Mouse (Mus musculus) liver, embryonic 14.5 days (tissue): ENCODE data around the gene Tmem117. TPM values are rescaled to one million over a fixed set of nuclear protein-coding genes. Genes with fewer than 3 reads are reported as not detected.

Experiments
- ATAC-seq: fragments of 200-750 bp; cut with Nextera tagmentation; 2 replicates; pipeline ENCODE4 v1.8.0; 2017; ENCODE audit warnings: moderate number of reproducible peaks, mild to moderate bottlenecking, moderate library complexity; ENCODE audit not compliant: insufficient read depth
- DNase-seq, 3 experiments: peaks; one replicate each; pipeline ENCODE4 v3.0.0-alpha.2; 2012 to 2013; ENCODE audit warnings: low read depth in 3 of 3, low spot score in 3 of 3
- H3K27ac ChIP-seq: fragments of 300-500 bp; sonication (generic); 2 replicates; pipeline ENCODE4 v1.5.1; 2014; ENCODE audit warnings: moderate library complexity, mild to moderate bottlenecking, control low read depth, inconsistent platforms
- H3K27me3 ChIP-seq: fragments of 300-500 bp; sonication (generic); 2 replicates; pipeline ENCODE4 v1.6.1; 2014; ENCODE audit warnings: mild to moderate bottlenecking, low read length, moderate library complexity; ENCODE audit not compliant: control insufficient read depth, insufficient read depth
- H3K36me3 ChIP-seq: fragments of 300-500 bp; sonication (generic); replicated peaks from 2 replicates; pipeline ENCODE4 v1.6.1; 2014; ENCODE audit warnings: low read depth; ENCODE audit not compliant: control insufficient read depth, insufficient read depth
- H3K4me1 ChIP-seq, 2 experiments: fragments of 200-500 bp in 1 of 2; fragments of 300-500 bp in 1 of 2; sonication (generic) in 1 of 2; replicated peaks; 2 replicates each; pipeline ENCODE4 v1.6.1; 2012 to 2014; ENCODE audit warnings: antibody characterized with exemption in 1 of 2, inconsistent platforms in 1 of 2, low read length in 1 of 2; ENCODE audit not compliant: control insufficient read depth in 2 of 2, insufficient read depth in 2 of 2
- H3K4me2 ChIP-seq: fragments of 300-500 bp; sonication (generic); 2 replicates; pipeline ENCODE4 v1.6.1; 2014; ENCODE audit warnings: low read depth, mild to moderate bottlenecking, control low read depth, moderate library complexity
- H3K4me3 ChIP-seq, 2 experiments: fragments of 200-500 bp in 1 of 2; fragments of 300-500 bp in 1 of 2; sonication (generic) in 1 of 2; 2 replicates each; pipeline ENCODE4 v1.5.1; 2012 to 2014; ENCODE audit warnings: low read depth in 2 of 2, low read length in 2 of 2, mild to moderate bottlenecking in 2 of 2, control low read depth in 1 of 2, inconsistent platforms in 1 of 2, moderate library complexity in 1 of 2; ENCODE audit not compliant: insufficient read depth in 1 of 2
- H3K9ac ChIP-seq: fragments of 300-500 bp; sonication (generic); replicated peaks from 2 replicates; pipeline ENCODE4 v1.6.1; 2014; ENCODE audit warnings: mild to moderate bottlenecking, control low read depth, moderate library complexity
- H3K9me3 ChIP-seq: fragments of 300-500 bp; sonication (generic); 2 replicates; pipeline ENCODE4 v1.6.1; 2016; ENCODE audit warnings: low read length, mixed read lengths; ENCODE audit not compliant: control insufficient read depth
- CTCF ChIP-seq: IDR thresholded peaks from 2 replicates; pipeline ENCODE4 v1.5.1; 2016; ENCODE audit warnings: antibody characterized with exemption, low read depth, control low read depth
- EP300 ChIP-seq: IDR thresholded peaks from 2 replicates; pipeline ENCODE4 v1.6.1; 2016; ENCODE audit warnings: antibody characterized with exemption, low read depth
- WGBS: fragments of 180-500 bp; shearing (Covaris S2); extraction: QIAGEN DNeasy Blood & Tissue Kit; methylation state at CpG from one replicate; pipeline ENCODE4 v1.1.7; 2014; ENCODE audit not compliant: insufficient replicate concordance; 5-methylcytosine and 5-hydroxymethylcytosine counted together
- polyA plus RNA-seq, 2 experiments: library from polyadenylated mRNA; depleted of rRNA in 1 of 2; stranded (reverse) in 1 of 2; unstranded in 1 of 2; fragments of >200 nt; fragmentation: Nextera tagmentation in 1 of 2; extraction: Ambion mirVana in 1 of 2; gene quantifications; 2 replicates each; pipeline versions ENCODE4 v1.2.1 to v1.2.3; 2012 to 2014

The Tmem117 gene
- polyA plus RNA-seq, 2 experiments, result not detected

GRCm38 (mm10) chr15:94681135-94681534 lies 52.1 kb downstream of the Tmem117 start:
- no peak overlapping the region for H3K4me3 ChIP-seq
- H3K27me3 ChIP-seq, result no peaks in the 10 kb centered on the region
- no peak overlapping the region for H3K4me2 ChIP-seq
- no peak for TF ChIP-seq EP300
- TF ChIP-seq CTCF, result no peak
- no peak for DNase-seq
- H3K36me3 ChIP-seq, result no peaks in the 10 kb centered on the region
- H3K4me1 ChIP-seq, result no peaks in the 10 kb centered on the region
- WGBS, result 45% methylated on average over 3 of the region's 3 CpGs
- no peak for ATAC-seq
- H3K27ac ChIP-seq, result no peak overlapping the region
- H3K9ac ChIP-seq, result no peak overlapping the region
- H3K9me3 ChIP-seq, result no peaks in the 10 kb centered on the region

DNA sequence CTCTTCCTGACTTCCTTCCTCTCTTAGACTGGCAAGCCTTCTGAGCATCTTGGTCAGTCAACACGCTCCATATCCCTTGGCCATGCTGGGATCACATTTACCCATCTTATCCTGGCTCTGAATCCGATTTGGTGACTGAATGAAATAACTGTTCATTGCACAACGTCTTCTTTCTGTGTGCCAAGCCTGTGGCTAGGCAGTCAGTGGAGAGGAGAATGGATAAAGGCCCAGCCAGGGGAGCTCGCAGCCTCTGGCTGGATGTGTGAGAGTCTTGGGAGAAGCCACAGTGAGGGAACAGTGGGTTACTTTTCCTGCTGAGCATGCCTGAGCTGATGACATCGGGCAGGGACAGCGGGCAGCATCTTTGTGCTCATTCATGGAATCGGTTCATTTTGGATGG lies 55.2 kb downstream of the Tmem117 start:
- Histone ChIP-seq H3K9me3 (no peaks in the 10 kb centered on the region), H3K27me3 (no peaks in the 10 kb centered on the region), H3K9ac (no peak overlapping the region), H3K36me3 (no peaks in the 10 kb centered on the region), H3K4me2 (no peak overlapping the region), H3K4me3 (no peak overlapping the region), H3K27ac (no peak overlapping the region), H3K4me1 (no peaks in the 10 kb centered on the region)
- 56% methylated on average over 7 of the region's 7 CpGs for WGBS
- TF ChIP-seq CTCF (no peak), EP300 (no peak)
- ATAC-seq, result no peak
- DNase-seq, result no peak

GRCm38 (mm10) chr15:94687176-94687575 lies 58.1 kb downstream of the Tmem117 start:
- Histone ChIP-seq H3K4me1 (no peaks in the 10 kb centered on the region), H3K4me2 (no peak overlapping the region), H3K27ac (no peak overlapping the region), H3K9ac (no peak overlapping the region), H3K36me3 (no peaks in the 10 kb centered on the region), H3K4me3 (no peak overlapping the region), H3K9me3 (no peaks in the 10 kb centered on the region), H3K27me3 (no peaks in the 10 kb centered on the region)
- WGBS, result 82% methylated on average over 7 of the region's 7 CpGs
- DNase-seq, result no peak
- no peak for ATAC-seq
- TF ChIP-seq CTCF (no peak), EP300 (no peak)

GRCm38 (mm10) chr15:94687629-94688028 lies 58.6 kb downstream of the Tmem117 start:
- H3K4me2 ChIP-seq, result no peak overlapping the region
- no peaks in the 10 kb centered on the region for H3K4me1 ChIP-seq
- no peak overlapping the region for H3K4me3 ChIP-seq
- no peaks in the 10 kb centered on the region for H3K9me3 ChIP-seq
- H3K36me3 ChIP-seq, result no peaks in the 10 kb centered on the region
- no peak for TF ChIP-seq EP300
- TF ChIP-seq CTCF, result no peak
- no peak for DNase-seq
- no peaks in the 10 kb centered on the region for H3K27me3 ChIP-seq
- H3K9ac ChIP-seq, result no peak overlapping the region
- 50% methylated on average over 3 of the region's 3 CpGs for WGBS
- ATAC-seq, result no peak
- H3K27ac ChIP-seq, result no peak overlapping the region

- no peak overlapping the region for H3K4me2 ChIP-seq
- no peak overlapping the region for H3K27ac ChIP-seq
- 61% methylated on average over 5 of the region's 5 CpGs for WGBS
- no peak for ATAC-seq
- H3K9me3 ChIP-seq, result no peaks in the 10 kb centered on the region
- no peak overlapping the region for H3K4me3 ChIP-seq
- H3K36me3 ChIP-seq, result no peaks in the 10 kb centered on the region
- no peaks in the 10 kb centered on the region for H3K4me1 ChIP-seq
- H3K27me3 ChIP-seq, result no peaks in the 10 kb centered on the region
- TF ChIP-seq EP300, result no peak
- no peak for TF ChIP-seq CTCF
- no peak overlapping the region for H3K9ac ChIP-seq
- DNase-seq, result no peak
Observed at GRCm38 (mm10) chr15:94689195-94689883, 60.3 kb downstream of the Tmem117 start.
